Mouse (Mus musculus): ENCODE measurements around the gene Fam19a2.

DNA sequence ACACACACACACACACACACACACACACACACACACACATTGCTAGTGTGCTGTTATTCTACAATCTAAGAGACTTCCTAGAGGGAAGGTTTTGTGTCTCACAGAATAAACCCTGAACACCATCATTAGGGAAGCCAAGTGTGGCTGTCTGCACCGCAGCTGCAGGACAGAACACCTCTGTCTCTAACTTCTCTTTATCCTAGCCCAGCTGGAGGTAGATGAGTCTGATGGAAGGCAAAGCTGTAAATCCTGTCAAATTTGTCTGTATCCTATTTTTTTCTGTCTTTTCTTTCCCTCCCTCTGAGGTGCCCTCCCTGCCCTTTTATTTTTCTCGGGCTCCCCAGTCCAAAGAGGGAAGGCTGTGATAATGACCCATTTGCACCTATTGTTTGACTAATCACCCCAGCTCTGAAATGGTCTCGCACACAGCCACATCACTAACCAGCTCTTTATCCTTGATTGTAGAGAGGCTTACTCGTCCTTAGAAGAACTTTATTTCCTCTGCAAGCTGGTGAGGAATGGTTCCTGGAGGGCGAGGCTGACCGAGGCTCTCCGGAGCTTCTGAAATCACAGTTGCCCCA lies 414.6 kb downstream of the Fam19a2 start:
- TF ChIP-seq CTCF (IDR thresholded peaks at IDR 0.05; ENCODE audit: low read depth) (no peak), EP300 (IDR thresholded peaks at IDR 0.05; ENCODE audit: low read depth) (no peak)
